In genomic region chr17:25783861-25784574, GRCm38 (mm10) we compare ENCODE assay signal across 9 mouse cellular contexts. TPM values are rescaled to one million over a fixed set of nuclear protein-coding genes. Genes with fewer than 3 reads are reported as not detected.
A peak's percentile ranks its signal among the peaks of the same experiment; 100 is the strongest.
DNase-seq lines count a peak whose midpoint lies in the region; ATAC-seq and TF ChIP-seq lines count a peak whose summit lies in the region.
"Had no signal": no experiment of that assay in that cellular context is flagged by ENCODE, and none has a peak within 500 bp of the region (broad histone marks: within the 10 kb centered on the region; RNA-seq: fewer than 3 reads in every experiment).

No protein-coding gene starts in this region.

- TF ChIP-seq EP300 in stomach, postnatal 0 days (optimal IDR thresholded peaks at IDR 0.05) = no peak

- H3K9ac ChIP-seq in limb, embryonic 14.5 days (ENCODE audit: low read depth, low read length, severe bottlenecking) = peak overlapping the region; percentile 52; the same call in 1 of the 2 replicates
- no peak overlapping the region for H3K9ac ChIP-seq in stomach, postnatal 0 days (ENCODE audit: low read length)

- H3K4me3 ChIP-seq in megakaryocyte, embryonic 14.5 days (replicated peaks) = peak overlapping the region; percentile 98
- peak overlapping the region; percentile 53 for H3K4me3 ChIP-seq in limb, embryonic 14.5 days (replicated peaks; ENCODE audit: low read length)
- no peak overlapping the region for H3K4me3 ChIP-seq in stomach, postnatal 0 days (ENCODE audit: low read depth, low read length)

- 81% methylated on average over 15 of the region's 15 CpGs for WGBS in limb, embryonic 14.5 days
- 74% methylated on average over 15 of the region's 15 CpGs for WGBS in stomach, postnatal 0 days

- H3K4me2 ChIP-seq in limb, embryonic 14.5 days (replicated peaks; ENCODE audit: low read depth, low read length, severe bottlenecking) = peak overlapping the region; percentile 70
- H3K4me2 ChIP-seq in stomach, postnatal 0 days (replicated peaks; ENCODE audit: low read depth) = 0 out of 2 replicates have a peak overlapping the region, but pooled peaks have one; percentile 77

- TF ChIP-seq POLR2A in limb, embryonic 14.5 days (IDR thresholded peaks at IDR 0.05; ENCODE audit: borderline replicate concordance, extremely low read depth, insufficient read depth, insufficient read length) = no peak

- no peak overlapping the region for H3K27ac ChIP-seq in limb, embryonic 14.5 days (replicated peaks; ENCODE audit: low read depth, low read length)
- no peak overlapping the region for H3K27ac ChIP-seq in stomach, postnatal 0 days (replicated peaks)

- DNase-seq in cerebellum, adult 11-12 months = peak; percentile 56
- DNase-seq in limb, embryonic 14.5 days (ENCODE audit: low spot score) = no peak
- no peak for DNase-seq in stomach, postnatal 0 days (ENCODE audit: low spot score)
- DNase-seq in adipocyte (ENCODE audit: low spot score) = no peak
- DNase-seq in thymus, postnatal 25 days = no peak
- DNase-seq: kidney, postnatal 25 days had no signal

- ATAC-seq in cerebellum, adult (ENCODE audit: insufficient number of reproducible peaks, low FRiP score, low TSS enrichment) = no peak
- no peak for ATAC-seq in megakaryocyte, adult 5-6 weeks (ENCODE audit: poor library complexity, severe bottlenecking)
- no peak for ATAC-seq in limb, embryonic 14.5 days (ENCODE audit: low FRiP score, low read depth)
- ATAC-seq in stomach, postnatal 0 days (ENCODE audit: low FRiP score, low TSS enrichment) = no peak

- peaks cover 34% of the 10 kb centered on the region for H3K4me1 ChIP-seq in megakaryocyte, embryonic 14.5 days
- peaks cover 13% of the 10 kb centered on the region for H3K4me1 ChIP-seq in limb, embryonic 14.5 days (ENCODE audit: control insufficient read depth, insufficient read depth, low read length)
- peaks cover 5% of the 10 kb centered on the region for H3K4me1 ChIP-seq in stomach, postnatal 0 days (replicated peaks; ENCODE audit: control insufficient read depth, insufficient read depth)

- peaks cover 68% of the 10 kb centered on the region for H3K36me3 ChIP-seq in megakaryocyte, embryonic 14.5 days (replicated peaks; ENCODE audit: low read length)
- H3K36me3 ChIP-seq in limb, embryonic 14.5 days (ENCODE audit: control insufficient read depth, insufficient read depth, low read length) = peaks cover 38% of the 10 kb centered on the region
- H3K36me3 ChIP-seq in stomach, postnatal 0 days (ENCODE audit: control insufficient read depth, insufficient read depth, low read length) = peaks cover 5% of the 10 kb centered on the region; the same call in 1 of the 2 replicates

- no peaks in the 10 kb centered on the region for H3K9me3 ChIP-seq in megakaryocyte, embryonic 14.5 days
- H3K9me3 ChIP-seq in limb, embryonic 14.5 days (ENCODE audit: control insufficient read depth, low read length) = no peaks in the 10 kb centered on the region
- H3K9me3 ChIP-seq in stomach, postnatal 0 days (ENCODE audit: control insufficient read depth, low read length) = no peaks in the 10 kb centered on the region

- TF ChIP-seq CTCF in stomach, postnatal 0 days (IDR thresholded peaks at IDR 0.05; ENCODE audit: low read depth) = no peak

- H3K27me3 ChIP-seq in megakaryocyte, embryonic 14.5 days (replicated peaks) = no peaks in the 10 kb centered on the region
- H3K27me3 ChIP-seq in limb, embryonic 14.5 days (ENCODE audit: control insufficient read depth, insufficient read depth, low read length) = no peaks in the 10 kb centered on the region
- no peaks in the 10 kb centered on the region for H3K27me3 ChIP-seq in stomach, postnatal 0 days (ENCODE audit: control insufficient read depth, insufficient read depth, low read length)

RNA-seq across cellular contexts. Expression of gene Haghl, which starts 1.5 kb away (rescaled TPM):
- polyA plus RNA-seq in megakaryocyte, embryonic 14.5 days (2012; ENCODE audit: insufficient read depth, low replicate concordance) = 14.8 and 29.7 TPM in 2 replicates
- total RNA-seq in megakaryocyte, adult 5-6 weeks (2015) = 10.3 and 10.5 TPM in 2 replicates
- total RNA-seq in megakaryocyte, adult 5-6 weeks (2017) = 10.7 and 15.9 TPM in 2 replicates
- 113 and 119 TPM in 2 replicates for polyA plus RNA-seq in limb, embryonic 14.5 days (2012; rRNA removed)
- 69.3 and 78.0 TPM in 2 replicates for polyA plus RNA-seq in limb, embryonic 14.5 days (2014; fragmentation: Nextera tagmentation; extraction: Ambion mirVana)
- polyA plus RNA-seq in stomach, postnatal 0 days (2015; fragmentation: Nextera tagmentation; extraction: Ambion mirVana) = 37.5 and 40.2 TPM in 2 replicates

RNA-seq across cellular contexts. Expression of gene Ccdc78, which starts 2.4 kb away (rescaled TPM):
- polyA plus RNA-seq in megakaryocyte, embryonic 14.5 days (2012; ENCODE audit: insufficient read depth, low replicate concordance) = not detected in 2 replicates
- not detected in 2 replicates for total RNA-seq in megakaryocyte, adult 5-6 weeks (2015)
- 0.16 TPM in 1 of 2 replicates, not detected in the other for total RNA-seq in megakaryocyte, adult 5-6 weeks (2017)
- polyA plus RNA-seq in limb, embryonic 14.5 days (2012; rRNA removed) = 0.06 and 0.10 TPM in 2 replicates
- not detected in 2 replicates for polyA plus RNA-seq in limb, embryonic 14.5 days (2014; fragmentation: Nextera tagmentation; extraction: Ambion mirVana)
- 0.23 and 0.24 TPM in 2 replicates for polyA plus RNA-seq in stomach, postnatal 0 days (2015; fragmentation: Nextera tagmentation; extraction: Ambion mirVana)

RNA-seq across cellular contexts. Expression of gene Fam173a, which starts 8.7 kb away (rescaled TPM):
- polyA plus RNA-seq in megakaryocyte, embryonic 14.5 days (2012; ENCODE audit: insufficient read depth, low replicate concordance) = 17.4 and 23.4 TPM in 2 replicates
- 69.7 and 85.6 TPM in 2 replicates for total RNA-seq in megakaryocyte, adult 5-6 weeks (2015)
- 17.7 and 36.5 TPM in 2 replicates for total RNA-seq in megakaryocyte, adult 5-6 weeks (2017)
- 114 and 117 TPM in 2 replicates for polyA plus RNA-seq in limb, embryonic 14.5 days (2012; rRNA removed)
- polyA plus RNA-seq in limb, embryonic 14.5 days (2014; fragmentation: Nextera tagmentation; extraction: Ambion mirVana) = 72.5 and 73.8 TPM in 2 replicates
- polyA plus RNA-seq in stomach, postnatal 0 days (2015; fragmentation: Nextera tagmentation; extraction: Ambion mirVana) = 91.0 and 94.7 TPM in 2 replicates

RNA-seq across cellular contexts. Expression of gene Narfl, which starts 10.4 kb away (rescaled TPM):
- polyA plus RNA-seq in megakaryocyte, embryonic 14.5 days (2012; ENCODE audit: insufficient read depth, low replicate concordance) = 5.5 and 12.7 TPM in 2 replicates
- total RNA-seq in megakaryocyte, adult 5-6 weeks (2015) = 11.6 and 14.5 TPM in 2 replicates
- total RNA-seq in megakaryocyte, adult 5-6 weeks (2017) = 12.8 and 28.3 TPM in 2 replicates
- 24.9 and 26.0 TPM in 2 replicates for polyA plus RNA-seq in limb, embryonic 14.5 days (2012; rRNA removed)
- polyA plus RNA-seq in limb, embryonic 14.5 days (2014; fragmentation: Nextera tagmentation; extraction: Ambion mirVana) = 24.2 and 26.1 TPM in 2 replicates
- 19.1 and 20.9 TPM in 2 replicates for polyA plus RNA-seq in stomach, postnatal 0 days (2015; fragmentation: Nextera tagmentation; extraction: Ambion mirVana)

RNA-seq across cellular contexts. Expression of gene AC134908.4, which starts 11.4 kb away (rescaled TPM):
- polyA plus RNA-seq in megakaryocyte, embryonic 14.5 days (2012; ENCODE audit: insufficient read depth, low replicate concordance) = not detected in 2 replicates
- 0.69 and 7.2 TPM in 2 replicates for total RNA-seq in megakaryocyte, adult 5-6 weeks (2015)
- not detected in 2 replicates for total RNA-seq in megakaryocyte, adult 5-6 weeks (2017)
- not detected in 2 replicates for polyA plus RNA-seq in limb, embryonic 14.5 days (2012; rRNA removed)
- polyA plus RNA-seq in limb, embryonic 14.5 days (2014; fragmentation: Nextera tagmentation; extraction: Ambion mirVana) = 0.30 TPM in 1 of 2 replicates, not detected in the other
- polyA plus RNA-seq in stomach, postnatal 0 days (2015; fragmentation: Nextera tagmentation; extraction: Ambion mirVana) = 0.65 TPM in 1 of 2 replicates, not detected in the other
